Mouse (Mus musculus) c-Kit-positive CD71-negative TER-119-negative erythroid progenitor cells, embryonic 14.5 days (primary cell): ENCODE data around the gene Kcnip1.

Experiments used
- DNase-seq: peaks from one replicate; pipeline ENCODE4 v3.0.0-alpha.2; 2013; ENCODE audit warnings: low read depth

Kcnip1 gene

GRCm38 (mm10) chr11:33992938-33993337, at the start of gene Kcnip1:
TSS of gene Kcnip1 (minus strand) at chr11:33993152.
- no peak for DNase-seq

- no peak for DNase-seq
Measured at GRCm38 (mm10) chr11:34040061-34040460, 47.1 kb upstream of the Kcnip1 start.

GRCm38 (mm10) chr11:34035909-34036658, 43.1 kb upstream of the Kcnip1 start:
- no peak for DNase-seq

- no peak for DNase-seq
Measured at GRCm38 (mm10) chr11:34034794-34035193, 41.8 kb upstream of the Kcnip1 start.

GRCm38 (mm10) chr11:34034008-34034505, 41.1 kb upstream of the Kcnip1 start:
- no peak for DNase-seq

GRCm38 (mm10) chr11:34031015-34031805, 38.3 kb upstream of the Kcnip1 start:
- no peak for DNase-seq

GRCm38 (mm10) chr11:34029658-34030057, 36.7 kb upstream of the Kcnip1 start:
- no peak for DNase-seq

GRCm38 (mm10) chr11:34025091-34025490, 32.1 kb upstream of the Kcnip1 start:
- DNase-seq = no peak

GRCm38 (mm10) chr11:34012007-34012652, 19.2 kb upstream of the Kcnip1 start:
- DNase-seq = no peak

- DNase-seq = no peak
Measured at GRCm38 (mm10) chr11:34010859-34011172, 17.9 kb upstream of the Kcnip1 start.

GRCm38 (mm10) chr11:34010133-34010858, 17.3 kb upstream of the Kcnip1 start:
- no peak for DNase-seq

- no peak for DNase-seq
Measured at GRCm38 (mm10) chr11:34009316-34010087, 16.6 kb upstream of the Kcnip1 start.

- peak; percentile 70 for DNase-seq
Measured at GRCm38 (mm10) chr11:34008702-34009101, 15.8 kb upstream of the Kcnip1 start.

- no peak for DNase-seq
Measured at GRCm38 (mm10) chr11:34008214-34008613, 15.3 kb upstream of the Kcnip1 start.

GRCm38 (mm10) chr11:34007616-34008015, 14.7 kb upstream of the Kcnip1 start:
- no peak for DNase-seq

- no peak for DNase-seq
Measured at GRCm38 (mm10) chr11:34002593-34002965, 9.6 kb upstream of the Kcnip1 start.

- peak; percentile 57 for DNase-seq
Measured at GRCm38 (mm10) chr11:34001938-34002592, 9.1 kb upstream of the Kcnip1 start.

- DNase-seq = no peak
Measured at GRCm38 (mm10) chr11:34000416-34000815, 7.5 kb upstream of the Kcnip1 start.

- DNase-seq = no peak
Measured at GRCm38 (mm10) chr11:33998244-33998643, 5.3 kb upstream of the Kcnip1 start.

- no peak for DNase-seq
Measured at GRCm38 (mm10) chr11:33993496-33993895, 544 bp upstream of the Kcnip1 start.

GRCm38 (mm10) chr11:33990002-33990401, 3.0 kb downstream of the Kcnip1 start:
- DNase-seq = no peak
